Mouse (Mus musculus) hematopoietic stem cell, adult 5-6 weeks (primary cell): Measurements from ENCODE around the gene Ptgfrn. TPM values are rescaled to one million over a fixed set of nuclear protein-coding genes. Genes with fewer than 3 reads are reported as not detected.

Experiments
- ATAC-seq, 2 experiments: fragments of 125-278 bp in 1 of 2; replicated peaks in 1 of 2; 2 replicates each; pipeline ENCODE4 v1.8.0; 2016 to 2017; ENCODE audit warnings: inconsistent platforms in 2 of 2, mild to moderate bottlenecking in 2 of 2, moderate number of reproducible peaks in 2 of 2, low read depth in 1 of 2, moderate TSS enrichment in 1 of 2; ENCODE audit not compliant: low FRiP score in 2 of 2, poor library complexity in 2 of 2, severe bottlenecking in 2 of 2, insufficient read depth in 1 of 2, low TSS enrichment in 1 of 2
- total RNA-seq: library from RNA; stranded (forward); fragments of 172-1452, 232-1000 nt; gene quantifications from 2 replicates; pipeline ENCODE4 v1.2.3, GENCODE M21; 2017

The Ptgfrn gene
- total RNA-seq = 0.10 and 0.25 TPM in 2 replicates

- peak; percentile 24 to 30; a peak in 1 of 4 replicates for ATAC-seq
Measured at GRCm38 (mm10) chr3:101110043-101110837, at the start of gene Ptgfrn. Gene Ptgfrn (minus strand): TSS chr3:101110278.

- no peak for ATAC-seq
Measured at GRCm38 (mm10) chr3:101159701-101160100, 49.6 kb upstream of the Ptgfrn start.

GRCm38 (mm10) chr3:101154067-101154466 lies 44.0 kb upstream of the Ptgfrn start:
- ATAC-seq = no peak

- ATAC-seq = no peak
Measured at GRCm38 (mm10) chr3:101153341-101153740, 43.3 kb upstream of the Ptgfrn start.

- no peak for ATAC-seq
Measured at GRCm38 (mm10) chr3:101146126-101146772, 36.2 kb upstream of the Ptgfrn start.

- no peak for ATAC-seq
Measured at GRCm38 (mm10) chr3:101145292-101146046, 35.4 kb upstream of the Ptgfrn start.

- no peak for ATAC-seq
Measured at GRCm38 (mm10) chr3:101144366-101144948, 34.4 kb upstream of the Ptgfrn start.

- ATAC-seq = no peak
Measured at GRCm38 (mm10) chr3:101143465-101143864, 33.4 kb upstream of the Ptgfrn start.

- ATAC-seq = no peak
Measured at GRCm38 (mm10) chr3:101141864-101142263, 31.8 kb upstream of the Ptgfrn start.

GRCm38 (mm10) chr3:101139958-101140357 lies 29.9 kb upstream of the Ptgfrn start:
- ATAC-seq = no peak

- ATAC-seq = no peak
Measured at GRCm38 (mm10) chr3:101136483-101136882, 26.4 kb upstream of the Ptgfrn start.

- no peak for ATAC-seq
Measured at GRCm38 (mm10) chr3:101134861-101135260, 24.8 kb upstream of the Ptgfrn start.

GRCm38 (mm10) chr3:101132981-101133380 lies 22.9 kb upstream of the Ptgfrn start:
- 0 out of 4 replicates have a peak, but pooled peaks of 1 of the 2 experiments have one; percentile 29 for ATAC-seq

- ATAC-seq = no peak
Measured at GRCm38 (mm10) chr3:101131772-101132171, 21.7 kb upstream of the Ptgfrn start.

GRCm38 (mm10) chr3:101130526-101130925 lies 20.4 kb upstream of the Ptgfrn start:
- peak; percentile 48 to 63; a peak in 1 of 4 replicates for ATAC-seq

GRCm38 (mm10) chr3:101129620-101130019 lies 19.5 kb upstream of the Ptgfrn start:
- ATAC-seq = no peak

- no peak for ATAC-seq
Measured at GRCm38 (mm10) chr3:101129090-101129489, 19.0 kb upstream of the Ptgfrn start.

GRCm38 (mm10) chr3:101127766-101128165 lies 17.7 kb upstream of the Ptgfrn start:
- no peak for ATAC-seq
